Mouse (Mus musculus): ENCODE data around the gene Tm9sf4. TPM values are rescaled to one million over a fixed set of nuclear protein-coding genes. Genes with fewer than 3 reads are reported as not detected.

Gene Tm9sf4
- polyA plus RNA-seq, 1 experiment from 2014 or later = 68.1 TPM

DNA sequence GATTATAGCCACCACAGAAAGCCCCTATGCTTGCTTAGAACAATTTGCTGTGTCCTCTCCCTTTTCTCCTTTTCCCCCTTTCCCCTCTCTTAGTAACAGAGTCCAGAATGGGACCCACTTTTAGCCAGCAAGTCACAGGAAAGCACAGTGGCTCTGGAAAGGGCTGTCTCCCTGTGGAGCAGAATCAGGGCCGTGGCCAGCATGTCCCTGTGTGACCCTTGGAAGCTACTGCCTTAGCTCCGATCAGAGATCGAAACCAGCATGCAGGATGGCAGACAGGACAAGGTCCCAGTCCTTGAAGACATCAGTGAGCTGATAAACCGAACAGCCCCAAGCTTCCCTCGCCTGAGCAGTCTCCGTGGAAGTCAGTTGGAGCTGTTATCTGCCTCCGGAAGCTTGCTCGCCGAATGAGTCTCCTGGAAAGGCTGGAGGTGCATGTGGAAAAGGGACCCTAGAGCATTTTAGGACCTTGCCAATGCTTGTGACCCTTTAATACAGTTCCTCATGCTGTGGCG is 56.8 kb downstream of the Tm9sf4 start:
- ATAC-seq (replicated peaks; ENCODE audit: low FRiP score, low read depth) (no peak), DNase-seq (ENCODE audit: low spot score) (no peak)
- H3K4me1 ChIP-seq (replicated peaks; ENCODE audit: insufficient read depth, low read length) = no peaks in the 10 kb centered on the region
- 81% methylated on average over 10 of the region's 10 CpGs for WGBS
- no peak overlapping the region for H3K9ac ChIP-seq (ENCODE audit: low read depth, low read length)
- no peak overlapping the region for H3K4me2 ChIP-seq (ENCODE audit: low read length)
- no peaks in the 10 kb centered on the region for H3K9me3 ChIP-seq (replicated peaks; ENCODE audit: low read length)
- H3K27me3 ChIP-seq (ENCODE audit: insufficient read depth, low read length) = no peaks in the 10 kb centered on the region
- TF ChIP-seq CTCF (IDR thresholded peaks at IDR 0.05; ENCODE audit: low read depth) = no peak
- H3K36me3 ChIP-seq (ENCODE audit: insufficient read depth, low read length) = no peaks in the 10 kb centered on the region
- no peak overlapping the region for H3K27ac ChIP-seq
- H3K4me3 ChIP-seq (replicated peaks; ENCODE audit: low read depth, low read length) = no peak overlapping the region

DNA sequence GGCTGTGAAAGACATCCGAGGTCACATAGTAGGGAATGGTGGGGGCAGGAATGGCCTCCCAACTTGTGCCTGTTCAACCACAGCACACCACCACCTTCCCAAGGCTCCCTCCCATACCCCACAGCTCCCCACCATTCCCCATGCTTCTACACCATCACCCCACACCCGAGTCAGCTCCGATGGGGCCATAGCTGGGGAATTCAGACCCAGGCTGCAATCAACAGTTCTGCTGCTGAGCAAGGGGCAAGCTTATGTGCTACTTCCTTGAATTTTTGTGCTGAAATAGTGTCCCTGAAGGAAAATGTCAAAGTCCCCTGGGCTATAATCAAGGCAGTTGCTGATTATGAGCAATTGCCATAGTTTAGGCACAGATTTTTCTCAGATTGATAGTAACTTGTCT is 57.4 kb downstream of the Tm9sf4 start:
- H3K9ac ChIP-seq (ENCODE audit: low read depth, low read length) = no peak overlapping the region
- no peaks in the 10 kb centered on the region for H3K4me1 ChIP-seq (replicated peaks; ENCODE audit: insufficient read depth, low read length)
- ATAC-seq (replicated peaks; ENCODE audit: low FRiP score, low read depth) (no peak), DNase-seq (ENCODE audit: low spot score) (no peak)
- no peak for TF ChIP-seq CTCF (IDR thresholded peaks at IDR 0.05; ENCODE audit: low read depth)
- no peak overlapping the region for H3K4me3 ChIP-seq (replicated peaks; ENCODE audit: low read depth, low read length)
- no peaks in the 10 kb centered on the region for H3K27me3 ChIP-seq (ENCODE audit: insufficient read depth, low read length)
- no peaks in the 10 kb centered on the region for H3K9me3 ChIP-seq (replicated peaks; ENCODE audit: low read length)
- H3K27ac ChIP-seq = no peak overlapping the region
- H3K36me3 ChIP-seq (ENCODE audit: insufficient read depth, low read length) = no peaks in the 10 kb centered on the region
- 79% methylated on average over 3 of the region's 3 CpGs for WGBS
- H3K4me2 ChIP-seq (ENCODE audit: low read length) = no peak overlapping the region

DNA sequence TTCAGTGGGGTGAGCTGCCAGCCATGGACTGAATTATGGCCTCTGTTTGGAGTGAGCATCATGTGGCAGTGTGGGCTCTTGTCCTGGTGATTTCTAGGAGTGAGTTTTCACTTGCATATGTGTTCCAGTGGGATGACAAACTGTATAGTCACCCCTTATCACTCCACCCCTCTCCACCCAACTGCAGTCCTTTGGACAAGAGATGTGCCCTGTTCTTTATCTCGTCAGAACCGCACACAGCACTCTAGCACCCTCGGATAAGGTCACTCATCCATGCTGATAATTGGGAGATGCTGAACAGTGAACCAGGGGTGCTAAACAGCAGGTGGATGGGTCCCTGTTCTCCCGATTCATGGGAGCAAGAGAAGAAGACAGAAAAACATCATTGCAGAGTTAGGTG is 60.5 kb downstream of the Tm9sf4 start:
- DNase-seq (ENCODE audit: low spot score) (no peak), ATAC-seq (replicated peaks; ENCODE audit: low FRiP score, low read depth) (no peak)
- no peaks in the 10 kb centered on the region for H3K9me3 ChIP-seq (replicated peaks; ENCODE audit: low read length)
- peaks cover 12% of the 10 kb centered on the region; the same call in 1 of the 2 replicates for H3K4me1 ChIP-seq (replicated peaks; ENCODE audit: insufficient read depth, low read length)
- H3K27me3 ChIP-seq (ENCODE audit: insufficient read depth, low read length) = no peaks in the 10 kb centered on the region
- H3K9ac ChIP-seq (ENCODE audit: low read depth, low read length) = no peak overlapping the region
- TF ChIP-seq CTCF (IDR thresholded peaks at IDR 0.05; ENCODE audit: low read depth) = no peak
- no peak overlapping the region for H3K27ac ChIP-seq
- no peak overlapping the region for H3K4me3 ChIP-seq (replicated peaks; ENCODE audit: low read depth, low read length)
- 95% methylated on average over 4 of the region's 4 CpGs for WGBS
- H3K36me3 ChIP-seq (ENCODE audit: insufficient read depth, low read length) = no peaks in the 10 kb centered on the region
- H3K4me2 ChIP-seq (ENCODE audit: low read length) = no peak overlapping the region

DNA sequence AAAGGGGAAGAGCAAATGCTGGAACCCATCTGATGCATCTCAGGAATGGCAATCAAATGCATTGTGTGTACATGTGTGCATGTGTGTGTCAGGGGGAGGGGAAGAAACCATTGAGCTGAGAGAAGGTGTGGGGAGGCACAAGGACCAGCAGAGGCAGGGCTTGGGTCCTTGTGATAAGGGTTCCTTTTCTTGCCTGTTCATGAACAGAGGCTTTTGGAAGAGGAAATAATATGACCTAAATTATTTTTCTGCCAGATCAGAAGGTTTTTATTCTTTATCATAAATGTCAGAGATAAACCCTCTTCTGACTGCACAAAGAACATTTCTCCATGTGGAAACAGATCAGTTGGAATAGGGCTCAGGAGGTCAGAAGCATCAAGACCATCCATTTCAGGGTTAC is 61.0 kb downstream of the Tm9sf4 start:
- H3K4me2 ChIP-seq (ENCODE audit: low read length) = no peak overlapping the region
- TF ChIP-seq CTCF (IDR thresholded peaks at IDR 0.05; ENCODE audit: low read depth) = no peak
- H3K27me3 ChIP-seq (ENCODE audit: insufficient read depth, low read length) = no peaks in the 10 kb centered on the region
- no peaks in the 10 kb centered on the region for H3K9me3 ChIP-seq (replicated peaks; ENCODE audit: low read length)
- H3K36me3 ChIP-seq (ENCODE audit: insufficient read depth, low read length) = no peaks in the 10 kb centered on the region
- H3K4me1 ChIP-seq (replicated peaks; ENCODE audit: insufficient read depth, low read length) = peaks cover 12% of the 10 kb centered on the region; the same call in 1 of the 2 replicates
- no peak for ATAC-seq (replicated peaks; ENCODE audit: low FRiP score, low read depth)
- H3K9ac ChIP-seq (ENCODE audit: low read depth, low read length) = no peak overlapping the region
- H3K4me3 ChIP-seq (replicated peaks; ENCODE audit: low read depth, low read length) = no peak overlapping the region
- DNase-seq (ENCODE audit: low spot score) = no peak
- H3K27ac ChIP-seq = no peak overlapping the region

DNA sequence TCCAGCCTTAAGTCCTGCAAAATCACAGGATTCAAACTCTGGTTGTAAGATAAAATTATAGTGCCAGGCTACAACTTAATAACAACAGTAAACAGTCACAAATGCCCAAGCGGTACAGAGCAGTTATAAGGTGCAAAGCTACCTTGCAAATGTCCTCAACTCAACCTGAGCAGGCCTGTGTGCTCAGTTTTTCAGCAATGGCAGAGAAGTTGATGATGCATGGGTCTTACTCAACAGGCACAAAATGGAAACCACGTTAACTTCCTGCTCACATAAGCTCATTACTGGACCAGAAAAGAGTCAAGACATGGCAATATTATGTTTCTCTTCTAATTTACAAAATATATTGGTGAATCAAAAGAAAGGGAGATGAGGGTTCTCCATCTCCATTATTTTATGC is 61.5 kb downstream of the Tm9sf4 start:
- no peaks in the 10 kb centered on the region for H3K9me3 ChIP-seq (replicated peaks; ENCODE audit: low read length)
- TF ChIP-seq CTCF (IDR thresholded peaks at IDR 0.05; ENCODE audit: low read depth) = no peak
- H3K27me3 ChIP-seq (ENCODE audit: insufficient read depth, low read length) = no peaks in the 10 kb centered on the region
- no peak overlapping the region for H3K9ac ChIP-seq (ENCODE audit: low read depth, low read length)
- DNase-seq (ENCODE audit: low spot score) (no peak), ATAC-seq (replicated peaks; ENCODE audit: low FRiP score, low read depth) (no peak)
- no peak overlapping the region for H3K27ac ChIP-seq
- H3K4me2 ChIP-seq (ENCODE audit: low read length) = no peak overlapping the region
- peaks cover 12% of the 10 kb centered on the region; the same call in 1 of the 2 replicates for H3K4me1 ChIP-seq (replicated peaks; ENCODE audit: insufficient read depth, low read length)
- H3K36me3 ChIP-seq (ENCODE audit: insufficient read depth, low read length) = no peaks in the 10 kb centered on the region
- 96% methylated on average over 2 of the region's 2 CpGs for WGBS
- H3K4me3 ChIP-seq (replicated peaks; ENCODE audit: low read depth, low read length) = no peak overlapping the region

DNA sequence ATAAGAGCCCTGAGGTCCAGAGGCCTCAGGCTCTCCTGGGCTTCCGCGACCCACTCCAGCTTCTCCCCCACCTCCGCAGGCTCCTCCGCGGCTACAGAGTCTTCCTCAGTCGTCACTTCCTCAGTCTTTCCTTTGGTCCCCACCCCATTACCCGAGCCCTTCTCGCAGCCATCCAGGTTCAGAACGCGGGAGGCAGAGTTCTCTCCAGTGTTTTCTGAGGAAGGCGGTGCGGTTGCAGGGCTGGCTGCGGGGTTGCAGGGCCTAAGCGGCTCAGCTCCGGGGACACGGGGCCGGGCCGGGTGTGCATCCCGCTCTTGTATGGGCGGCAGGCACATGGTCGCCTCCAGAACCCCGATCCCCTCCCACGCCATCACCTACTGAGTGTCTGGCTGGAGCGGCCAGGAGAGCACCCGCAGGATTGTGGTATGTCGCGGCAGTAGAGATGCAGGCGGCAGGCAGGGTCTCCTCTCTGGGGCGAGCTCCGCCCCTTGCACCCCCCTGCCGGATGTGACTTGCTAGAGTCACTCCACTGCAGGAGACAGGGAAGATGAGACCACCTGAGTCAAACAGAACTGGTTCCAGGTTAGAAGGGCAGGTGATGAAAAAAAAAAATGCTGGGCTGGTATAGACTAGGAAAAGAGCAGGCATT is 64.0 kb downstream of the Tm9sf4 start, which contains the start of gene Tspyl3:
Tspyl3 (minus strand) TSS at position 496 of the 649 bp plus-strand sequence.
- Histone ChIP-seq H3K9ac (ENCODE audit: low read depth, low read length) (peak within 1 kb of the TSS; percentile 77), H3K9me3 (replicated peaks; ENCODE audit: low read length) (no peaks in the 10 kb centered on the region), H3K4me1 (replicated peaks; ENCODE audit: insufficient read depth, low read length) (peaks cover 12% of the 10 kb centered on the region; the same call in 1 of the 2 replicates), H3K4me2 (ENCODE audit: low read length) (peak within 1 kb of the TSS; percentile 94), H3K27ac (peak within 1 kb of the TSS; percentile 36), H3K36me3 (ENCODE audit: insufficient read depth, low read length) (peaks cover 18% of the 10 kb centered on the region), H3K27me3 (ENCODE audit: insufficient read depth, low read length) (no peaks in the 10 kb centered on the region), H3K4me3 (replicated peaks; ENCODE audit: low read depth, low read length) (peak within 1 kb of the TSS; percentile 66)
- TF ChIP-seq CTCF (IDR thresholded peaks at IDR 0.05; ENCODE audit: low read depth) = no peak
- 2% methylated on average over 31 of the region's 31 CpGs for WGBS
- DNase-seq (ENCODE audit: low spot score) = peak; percentile 71
- peak; percentile 57; the same call in 1 of the 2 replicates for ATAC-seq (replicated peaks; ENCODE audit: low FRiP score, low read depth)

All from kidney, postnatal 0 days (tissue).